Mouse (Mus musculus): ENCODE data around the gene Notch2. TPM values are rescaled to one million over a fixed set of nuclear protein-coding genes. Genes with fewer than 3 reads are reported as not detected.

Gene Notch2
- total and polyA plus RNA-seq, 3 experiments = 3.3 to 11.3 (median 11.1) TPM

GRCm38 (mm10) chr3:98069856-98070255, 56.5 kb downstream of the Notch2 start:
- Histone ChIP-seq H3K4me1 (ENCODE audit: control insufficient read depth in 1 of 2, insufficient read depth in 2 of 2) (peaks cover 0 to 5% of the 10 kb centered on the region in 2 experiments; a peak in 2 of 4 replicates), H3K4me3 (replicated peaks in 1 of 3; ENCODE audit: low read depth in 2 of 3, low read length in 2 of 3, poor library complexity in 1 of 3) (no peak overlapping the region), H3K9ac (ENCODE audit: insufficient read depth, low read depth) (no peak overlapping the region), H3K79me2 (replicated peaks; ENCODE audit: control insufficient read depth, extremely low read depth, insufficient read depth, poor library complexity, severe bottlenecking) (no peaks in the 10 kb centered on the region), H3K36me3 (replicated peaks in 1 of 2; ENCODE audit: control insufficient read depth in 1 of 2, insufficient read depth in 1 of 2, low read length in 1 of 2) (peaks cover 8 to 65% of the 10 kb centered on the region in 2 experiments), H3K9me3 (replicated peaks; ENCODE audit: low read length) (no peaks in the 10 kb centered on the region), H3K27me3 (replicated peaks) (no peaks in the 10 kb centered on the region), H3K27ac (ENCODE audit: insufficient read depth, low read depth) (no peak overlapping the region), H3K4me2 (ENCODE audit: insufficient read depth, low read depth, poor library complexity, severe bottlenecking) (no peak overlapping the region)
- no peak for TF ChIP-seq ZC3H11A (IDR thresholded peaks at IDR 0.05; ENCODE audit: low read depth, low read length)
- no peak for TF ChIP-seq UBTF (IDR thresholded peaks at IDR 0.05; ENCODE audit: low read depth, low read length)
- TF ChIP-seq BHLHE40 (IDR thresholded peaks at IDR 0.05; ENCODE audit: low read depth, low read length) = no peak
- no peak for TF ChIP-seq HCFC1 (IDR thresholded peaks at IDR 0.05; ENCODE audit: low read depth, low read length)
- TF ChIP-seq KAT2A (IDR thresholded peaks at IDR 0.05; ENCODE audit: insufficient replicate concordance, low read length) = no peak
- TF ChIP-seq EP300 (IDR thresholded peaks at IDR 0.05; ENCODE audit: low read length) = no peak
- TF ChIP-seq E2F4 (IDR thresholded peaks at IDR 0.05; ENCODE audit: insufficient replicate concordance, low read depth, low read length) = no peak
- no peak for TF ChIP-seq CHD2 (IDR thresholded peaks at IDR 0.05; ENCODE audit: low read length)
- TF ChIP-seq JUN (IDR thresholded peaks at IDR 0.05; ENCODE audit: insufficient read depth, low read depth, low read length) = no peak
- TF ChIP-seq NELFE (IDR thresholded peaks at IDR 0.05; ENCODE audit: low read depth, low read length) = no peak
- TF ChIP-seq ZKSCAN1 (IDR thresholded peaks at IDR 0.05; ENCODE audit: borderline replicate concordance, low read depth, low read length) = no peak
- no peak for TF ChIP-seq MAFK (IDR thresholded peaks at IDR 0.05; ENCODE audit: insufficient replicate concordance, low read length)
- TF ChIP-seq USF2 (conservative IDR thresholded peaks at IDR 0.05; ENCODE audit: low read depth, low read length) = no peak
- TF ChIP-seq POLR2A (IDR thresholded peaks at IDR 0.05; ENCODE audit: low read depth, low read length) = no peak
- TF ChIP-seq POLR2AphosphoS2 (IDR thresholded peaks at IDR 0.05; ENCODE audit: low read depth, low read length) = no peak
- in situ Hi-C loops (cut with MboI; ENCODE audit: low pct_ligation_motif_present, low pct_unique_long_range_greater_than_20kb, low sequenced_read_pairs) = no loop called here
- dilution Hi-C loops (cut with MboI; ENCODE audit: extremely low pct_ligation_motif_present, extremely low pct_unique_long_range_greater_than_20kb, low sequenced_read_pairs) = no loop called here
- DNase-seq (ENCODE audit: extremely low read depth) = no peak

- Histone ChIP-seq H3K4me1 (ENCODE audit: control insufficient read depth in 1 of 2, insufficient read depth in 2 of 2) (no peaks in the 10 kb centered on the region), H3K9me3 (replicated peaks; ENCODE audit: low read length) (no peaks in the 10 kb centered on the region), H3K79me2 (replicated peaks; ENCODE audit: control insufficient read depth, extremely low read depth, insufficient read depth, poor library complexity, severe bottlenecking) (no peaks in the 10 kb centered on the region), H3K36me3 (replicated peaks in 1 of 2; ENCODE audit: control insufficient read depth in 1 of 2, insufficient read depth in 1 of 2, low read length in 1 of 2) (peaks cover 8 to 78% of the 10 kb centered on the region in 2 experiments), H3K9ac (ENCODE audit: insufficient read depth, low read depth) (no peak overlapping the region), H3K4me3 (replicated peaks in 1 of 3; ENCODE audit: low read depth in 2 of 3, low read length in 2 of 3, poor library complexity in 1 of 3) (no peak overlapping the region), H3K27me3 (replicated peaks) (no peaks in the 10 kb centered on the region), H3K4me2 (ENCODE audit: insufficient read depth, low read depth, poor library complexity, severe bottlenecking) (no peak overlapping the region), H3K27ac (ENCODE audit: insufficient read depth, low read depth) (no peak overlapping the region)
- TF ChIP-seq KAT2A (IDR thresholded peaks at IDR 0.05; ENCODE audit: insufficient replicate concordance, low read length) = no peak
- TF ChIP-seq ZC3H11A (IDR thresholded peaks at IDR 0.05; ENCODE audit: low read depth, low read length) = no peak
- no peak for TF ChIP-seq NELFE (IDR thresholded peaks at IDR 0.05; ENCODE audit: low read depth, low read length)
- TF ChIP-seq USF2 (conservative IDR thresholded peaks at IDR 0.05; ENCODE audit: low read depth, low read length) = no peak
- no peak for TF ChIP-seq IRF4 (IDR thresholded peaks at IDR 0.05; ENCODE audit: low read depth, low read length)
- no peak for TF ChIP-seq MAX (IDR thresholded peaks at IDR 0.05; ENCODE audit: low read length)
- no peak for TF ChIP-seq MEF2A (IDR thresholded peaks at IDR 0.05; ENCODE audit: borderline replicate concordance, low read depth, low read length)
- no peak for TF ChIP-seq TCF12 (IDR thresholded peaks at IDR 0.05; ENCODE audit: low read depth, low read length)
- dilution Hi-C loops (cut with MboI; ENCODE audit: extremely low pct_ligation_motif_present, extremely low pct_unique_long_range_greater_than_20kb, low sequenced_read_pairs) = no loop called here
- DNase-seq (ENCODE audit: extremely low read depth) = no peak
- in situ Hi-C loops (cut with MboI; ENCODE audit: low pct_ligation_motif_present, low pct_unique_long_range_greater_than_20kb, low sequenced_read_pairs) = no loop called here
Measured at GRCm38 (mm10) chr3:98072570-98072969, 59.2 kb downstream of the Notch2 start.

Measured in CH12.LX (cell line).